Mouse (Mus musculus): ENCODE measurements around the gene Msrb3. TPM values are rescaled to one million over a fixed set of nuclear protein-coding genes. Genes with fewer than 3 reads are reported as not detected.
A peak's percentile ranks its signal among the peaks of the same experiment; 100 is the strongest.

Gene Msrb3
- polyA plus RNA-seq, 1 experiment from 2014 or later = 5.1 TPM

DNA sequence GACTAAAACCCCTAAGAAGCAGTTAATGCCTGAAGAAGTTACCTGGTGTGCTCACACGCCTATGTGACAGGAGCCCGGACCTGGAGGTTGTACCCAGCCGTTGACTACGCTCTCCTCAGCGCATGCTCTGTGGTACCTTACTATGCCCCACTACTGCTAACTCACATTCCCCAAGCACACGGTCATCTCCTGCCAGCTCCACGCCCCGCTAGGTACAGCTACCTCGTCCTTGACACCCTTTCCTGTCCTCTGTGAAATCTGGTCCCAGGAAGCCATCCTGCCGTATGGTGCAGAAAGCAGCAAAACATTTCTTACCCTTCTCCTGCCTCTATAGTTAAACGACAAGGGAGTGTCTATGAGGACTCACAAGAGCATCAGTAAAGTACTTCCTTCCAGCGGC is 37.2 kb downstream of the Msrb3 start:
- Histone ChIP-seq H3K27ac (ENCODE audit: low read depth, low read length) (no peak overlapping the region), H3K4me2 (ENCODE audit: low read depth) (no peak overlapping the region), H3K36me3 (ENCODE audit: control insufficient read depth, insufficient read depth, low read length) (no peaks in the 10 kb centered on the region), H3K4me3 (ENCODE audit: low read depth, low read length) (no peak overlapping the region), H3K9me3 (ENCODE audit: control insufficient read depth, low read length) (no peaks in the 10 kb centered on the region), H3K27me3 (ENCODE audit: control insufficient read depth, insufficient read depth, low read length) (no peaks in the 10 kb centered on the region), H3K4me1 (ENCODE audit: control insufficient read depth, insufficient read depth, low read length) (0 out of 2 replicates have a peak, but pooled peaks cover 2% of the 10 kb centered on the region), H3K9ac (ENCODE audit: low read length) (no peak overlapping the region)
- WGBS = 95% methylated on average over 12 of the region's 12 CpGs
- DNase-seq (ENCODE audit: low spot score) (no peak), ATAC-seq (ENCODE audit: insufficient read depth, low FRiP score, low TSS enrichment) (no peak)

DNA sequence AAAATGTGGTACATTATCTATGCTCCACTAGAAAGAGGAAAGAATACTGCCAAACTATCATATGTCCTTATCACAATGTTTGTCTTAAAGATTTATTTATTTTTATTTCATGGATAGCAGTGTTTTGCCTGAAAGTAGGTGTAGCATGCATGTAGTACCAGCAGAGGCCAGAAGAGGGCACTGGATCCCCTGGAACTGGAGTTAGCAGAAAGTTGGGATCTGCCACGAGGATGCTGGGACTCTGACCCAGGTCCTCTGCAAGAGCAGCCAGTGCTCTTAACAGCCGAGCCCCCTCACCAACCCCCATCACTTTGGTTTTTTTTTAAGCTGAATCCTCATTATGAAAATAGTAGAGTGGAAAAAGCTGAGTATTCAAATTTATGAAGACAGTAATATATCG is 37.7 kb downstream of the Msrb3 start:
- Histone ChIP-seq H3K27ac (ENCODE audit: low read depth, low read length) (no peak overlapping the region), H3K4me3 (ENCODE audit: low read depth, low read length) (no peak overlapping the region), H3K4me1 (ENCODE audit: control insufficient read depth, insufficient read depth, low read length) (0 out of 2 replicates have a peak, but pooled peaks cover 2% of the 10 kb centered on the region), H3K4me2 (ENCODE audit: low read depth) (no peak overlapping the region), H3K36me3 (ENCODE audit: control insufficient read depth, insufficient read depth, low read length) (no peaks in the 10 kb centered on the region), H3K9ac (ENCODE audit: low read length) (no peak overlapping the region), H3K9me3 (ENCODE audit: control insufficient read depth, low read length) (no peaks in the 10 kb centered on the region), H3K27me3 (ENCODE audit: control insufficient read depth, insufficient read depth, low read length) (no peaks in the 10 kb centered on the region)
- DNase-seq (ENCODE audit: low spot score) (no peak), ATAC-seq (ENCODE audit: insufficient read depth, low FRiP score, low TSS enrichment) (no peak)
- WGBS = 80% methylated on average over 3 of the region's 3 CpGs

DNA sequence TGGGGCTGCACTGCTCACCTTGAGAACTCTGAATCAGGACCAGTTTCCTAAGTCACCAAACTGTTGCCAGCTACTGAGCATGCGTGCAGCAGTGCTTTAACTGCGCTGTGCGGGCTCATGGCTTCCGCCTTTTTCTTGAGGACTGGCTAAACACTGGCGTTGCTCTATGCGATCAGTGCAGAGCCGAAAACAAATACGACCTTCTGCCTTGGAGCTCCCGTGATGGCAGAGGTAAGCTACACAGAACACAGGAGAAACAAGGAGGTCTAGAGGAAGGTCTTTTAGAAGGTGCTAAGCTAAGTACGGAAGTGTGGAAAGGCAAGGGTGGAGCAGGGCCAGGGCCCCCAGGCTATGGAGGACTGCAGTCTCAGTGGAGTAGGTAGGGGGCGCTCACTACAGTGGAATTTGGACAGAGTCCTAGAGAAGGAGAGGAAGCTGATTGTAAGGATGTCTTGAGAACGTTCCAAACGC is 41.3 kb downstream of the Msrb3 start:
- H3K4me1 ChIP-seq (ENCODE audit: control insufficient read depth, insufficient read depth, low read length) = peaks cover 13% of the 10 kb centered on the region; the same call in 1 of the 2 replicates
- ATAC-seq (ENCODE audit: insufficient read depth, low FRiP score, low TSS enrichment) = no peak
- H3K9ac ChIP-seq (ENCODE audit: low read length) = peak overlapping the region; percentile 27; the same call in 1 of the 2 replicates
- WGBS = 44% methylated on average over 13 of the region's 13 CpGs
- H3K36me3 ChIP-seq (ENCODE audit: control insufficient read depth, insufficient read depth, low read length) = no peaks in the 10 kb centered on the region
- H3K4me2 ChIP-seq (ENCODE audit: low read depth) = peak overlapping the region; percentile 29; the same call in 1 of the 2 replicates
- H3K27me3 ChIP-seq (ENCODE audit: control insufficient read depth, insufficient read depth, low read length) = no peaks in the 10 kb centered on the region
- H3K27ac ChIP-seq (ENCODE audit: low read depth, low read length) = no peak overlapping the region
- peak; percentile 75 for DNase-seq (ENCODE audit: low spot score)
- no peaks in the 10 kb centered on the region for H3K9me3 ChIP-seq (ENCODE audit: control insufficient read depth, low read length)
- H3K4me3 ChIP-seq (ENCODE audit: low read depth, low read length) = no peak overlapping the region; the same call in 1 of the 2 replicates

DNA sequence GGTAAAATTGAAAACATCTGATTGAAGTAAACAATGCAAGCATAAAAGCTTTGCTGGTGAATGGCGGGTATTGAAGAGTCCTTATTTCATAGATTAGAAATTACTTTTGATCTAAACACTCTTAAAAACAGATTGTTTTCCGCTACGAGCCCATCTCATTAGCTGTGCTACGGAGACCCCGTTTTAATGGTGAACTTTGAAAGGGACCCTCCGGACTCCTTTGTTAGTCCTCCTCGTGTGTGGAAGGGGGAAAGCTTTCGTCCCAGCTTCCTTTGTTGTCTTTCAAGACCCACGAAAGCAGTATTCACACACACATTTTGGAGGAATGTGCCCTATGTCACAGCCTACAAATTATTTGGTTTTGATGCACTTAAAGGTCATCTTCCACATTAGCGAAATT is 44.6 kb downstream of the Msrb3 start:
- no peaks in the 10 kb centered on the region for H3K27me3 ChIP-seq (ENCODE audit: control insufficient read depth, insufficient read depth, low read length)
- no peaks in the 10 kb centered on the region for H3K9me3 ChIP-seq (ENCODE audit: control insufficient read depth, low read length)
- H3K4me3 ChIP-seq (ENCODE audit: low read depth, low read length) = no peak overlapping the region
- H3K36me3 ChIP-seq (ENCODE audit: control insufficient read depth, insufficient read depth, low read length) = no peaks in the 10 kb centered on the region
- peaks cover 13% of the 10 kb centered on the region; the same call in 1 of the 2 replicates for H3K4me1 ChIP-seq (ENCODE audit: control insufficient read depth, insufficient read depth, low read length)
- 34% methylated on average over 10 of the region's 10 CpGs for WGBS
- H3K27ac ChIP-seq (ENCODE audit: low read depth, low read length) = no peak overlapping the region
- ATAC-seq (ENCODE audit: insufficient read depth, low FRiP score, low TSS enrichment) (no peak), DNase-seq (ENCODE audit: low spot score) (no peak)
- peak overlapping the region; percentile 20; the same call in 1 of the 2 replicates for H3K9ac ChIP-seq (ENCODE audit: low read length)
- no peak overlapping the region for H3K4me2 ChIP-seq (ENCODE audit: low read depth)

DNA sequence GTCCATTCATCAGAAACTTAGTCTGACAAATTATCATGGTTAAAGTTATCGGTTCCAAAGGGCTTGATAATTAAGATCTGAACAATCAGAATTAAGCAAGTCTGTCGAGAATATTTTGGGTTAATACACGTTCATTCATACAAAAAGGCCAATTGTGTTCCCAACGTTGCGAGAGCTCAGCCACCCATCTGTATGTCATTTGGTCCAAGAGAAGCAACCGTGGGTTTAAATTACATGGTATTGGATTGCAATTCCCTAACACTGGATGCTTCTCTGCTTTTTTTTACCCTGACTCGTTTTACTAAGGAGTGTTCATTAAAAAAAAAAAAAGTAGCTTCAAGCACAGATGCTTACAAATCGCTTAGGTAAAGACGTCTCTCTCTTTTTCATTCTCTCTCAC is 45.1 kb downstream of the Msrb3 start:
- DNase-seq (ENCODE audit: low spot score) (no peak), ATAC-seq (ENCODE audit: insufficient read depth, low FRiP score, low TSS enrichment) (no peak)
- H3K27ac ChIP-seq (ENCODE audit: low read depth, low read length) = no peak overlapping the region

DNA sequence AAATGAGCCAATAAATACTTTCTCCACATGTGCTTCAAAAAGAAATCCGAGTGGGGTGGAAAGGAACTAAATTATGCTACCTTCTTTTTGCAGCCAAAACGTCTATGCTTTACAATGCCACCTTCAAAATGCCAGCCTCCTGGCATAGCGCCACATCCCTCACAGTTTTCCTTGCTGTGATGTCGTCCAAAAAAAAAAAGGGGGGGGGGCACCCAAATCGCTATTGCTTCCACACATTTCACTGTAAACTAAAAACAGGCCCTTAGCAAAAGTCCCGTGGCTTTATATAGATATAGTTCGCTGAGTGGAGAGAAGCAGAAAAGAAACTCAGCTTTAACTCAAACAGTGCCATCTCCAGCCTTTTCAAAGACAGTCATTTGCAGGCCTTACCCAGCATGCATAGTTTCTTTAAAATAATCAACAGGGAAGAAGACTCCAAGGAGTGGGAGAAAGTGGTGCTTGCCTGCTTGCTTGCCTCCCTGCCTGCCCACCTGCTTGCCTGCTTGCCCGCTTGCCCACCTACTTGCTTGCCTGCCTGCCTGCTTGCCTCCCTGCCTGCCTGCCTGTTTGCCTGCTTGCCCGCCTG is 47.6 kb downstream of the Msrb3 start:
- DNase-seq (ENCODE audit: low spot score) = no peak
- 64% methylated on average over 9 of the region's 9 CpGs for WGBS
- no peak overlapping the region for H3K27ac ChIP-seq (ENCODE audit: low read depth, low read length)

More for the DNA sequence above, 45.1 kb downstream of the Msrb3 start:
- no peak overlapping the region for H3K9ac ChIP-seq (ENCODE audit: low read length)
- no peaks in the 10 kb centered on the region for H3K36me3 ChIP-seq (ENCODE audit: control insufficient read depth, insufficient read depth, low read length)
- H3K4me3 ChIP-seq (ENCODE audit: low read depth, low read length) = no peak overlapping the region
- WGBS = 42% methylated on average over 9 of the region's 9 CpGs
- no peaks in the 10 kb centered on the region for H3K9me3 ChIP-seq (ENCODE audit: control insufficient read depth, low read length)
- no peak overlapping the region for H3K4me2 ChIP-seq (ENCODE audit: low read depth)
- no peaks in the 10 kb centered on the region for H3K27me3 ChIP-seq (ENCODE audit: control insufficient read depth, insufficient read depth, low read length)
- H3K4me1 ChIP-seq (ENCODE audit: control insufficient read depth, insufficient read depth, low read length) = peaks cover 13% of the 10 kb centered on the region; the same call in 1 of the 2 replicates

DNA sequence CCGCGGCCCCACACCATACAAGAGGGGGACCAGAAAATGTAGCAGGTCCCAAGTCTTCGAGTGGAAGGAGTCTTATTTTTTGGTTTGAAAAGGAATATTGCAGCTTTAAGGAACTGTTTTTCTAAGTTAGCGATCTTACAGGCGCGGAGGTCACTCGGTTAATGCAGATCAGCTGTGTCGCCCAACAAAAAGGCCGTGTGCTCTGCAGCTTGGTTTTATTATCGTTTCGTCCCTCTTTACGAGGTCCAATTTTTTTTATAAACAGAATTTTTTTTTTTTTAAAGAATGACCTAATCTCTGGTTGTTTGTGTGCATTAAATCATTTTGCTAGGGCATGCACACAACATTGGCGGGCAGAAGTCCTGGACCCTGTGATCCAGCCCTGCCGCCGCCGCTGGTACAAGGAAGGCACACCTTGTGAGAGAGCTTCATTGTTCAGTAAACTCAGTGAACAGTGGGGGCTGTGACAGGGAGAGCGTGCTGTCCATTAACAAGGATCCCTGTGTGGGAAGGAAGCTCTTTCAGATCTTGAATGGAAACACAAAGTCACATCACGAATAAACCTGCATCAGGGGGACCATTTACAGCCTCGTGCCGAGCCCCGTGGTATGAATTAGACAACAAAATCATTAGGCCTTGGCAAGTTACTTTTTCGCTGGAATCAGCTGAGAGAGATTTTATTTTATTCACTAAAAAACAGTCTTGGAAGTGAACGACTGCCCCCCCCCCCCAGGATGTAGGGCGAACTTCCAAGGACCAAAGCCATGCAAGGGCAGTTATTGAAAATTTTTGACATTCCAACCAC is 48.3 kb downstream of the Msrb3 start:
- H3K4me2 ChIP-seq (ENCODE audit: low read depth) = no peak overlapping the region
- no peaks in the 10 kb centered on the region for H3K36me3 ChIP-seq (ENCODE audit: control insufficient read depth, insufficient read depth, low read length)
- no peaks in the 10 kb centered on the region for H3K9me3 ChIP-seq (ENCODE audit: control insufficient read depth, low read length)
- DNase-seq (ENCODE audit: low spot score) (peak; percentile 44), ATAC-seq (ENCODE audit: insufficient read depth, low FRiP score, low TSS enrichment) (no peak)
- peak overlapping the region; percentile 54 for H3K27ac ChIP-seq (ENCODE audit: low read depth, low read length)
- H3K9ac ChIP-seq (ENCODE audit: low read length) = no peak overlapping the region
- no peak overlapping the region for H3K4me3 ChIP-seq (ENCODE audit: low read depth, low read length)
- H3K27me3 ChIP-seq (ENCODE audit: control insufficient read depth, insufficient read depth, low read length) = no peaks in the 10 kb centered on the region
- H3K4me1 ChIP-seq (ENCODE audit: control insufficient read depth, insufficient read depth, low read length) = peaks cover 11% of the 10 kb centered on the region; the same call in 1 of the 2 replicates
- 55% methylated on average over 24 of the region's 24 CpGs for WGBS

More for the DNA sequence above, 47.6 kb downstream of the Msrb3 start:
- Histone ChIP-seq H3K27me3 (ENCODE audit: control insufficient read depth, insufficient read depth, low read length) (no peaks in the 10 kb centered on the region), H3K4me3 (ENCODE audit: low read depth, low read length) (no peak overlapping the region), H3K9me3 (ENCODE audit: control insufficient read depth, low read length) (no peaks in the 10 kb centered on the region), H3K9ac (ENCODE audit: low read length) (no peak overlapping the region), H3K36me3 (ENCODE audit: control insufficient read depth, insufficient read depth, low read length) (no peaks in the 10 kb centered on the region), H3K4me2 (ENCODE audit: low read depth) (no peak overlapping the region), H3K4me1 (ENCODE audit: control insufficient read depth, insufficient read depth, low read length) (peaks cover 11% of the 10 kb centered on the region; the same call in 1 of the 2 replicates)
- no peak for ATAC-seq (ENCODE audit: insufficient read depth, low FRiP score, low TSS enrichment)

DNA sequence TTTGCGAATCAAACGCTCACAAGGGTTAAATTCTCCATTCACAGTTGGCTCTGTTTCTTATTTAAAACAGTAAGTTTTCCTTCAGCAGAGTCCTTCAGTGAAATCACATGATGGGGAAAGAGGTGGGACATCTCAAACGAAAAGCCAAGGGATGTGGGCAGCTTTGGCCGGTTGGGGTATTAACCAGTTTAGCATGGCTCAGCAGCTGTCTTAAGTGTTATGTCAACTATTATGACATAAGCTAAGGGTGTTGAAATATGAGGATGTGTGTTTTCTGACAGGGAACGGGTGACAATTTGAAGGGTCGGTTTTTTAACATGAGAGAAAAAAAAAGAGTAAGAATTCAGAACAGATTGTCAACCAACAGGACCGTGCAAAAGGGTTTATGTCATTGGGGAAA is 50.2 kb downstream of the Msrb3 start:
- ATAC-seq (ENCODE audit: insufficient read depth, low FRiP score, low TSS enrichment) (no peak), DNase-seq (ENCODE audit: low spot score) (no peak)
- Histone ChIP-seq H3K4me1 (ENCODE audit: control insufficient read depth, insufficient read depth, low read length) (peaks cover 5% of the 10 kb centered on the region; the same call in 1 of the 2 replicates), H3K27ac (ENCODE audit: low read depth, low read length) (no peak overlapping the region), H3K4me2 (ENCODE audit: low read depth) (no peak overlapping the region), H3K9ac (ENCODE audit: low read length) (no peak overlapping the region), H3K27me3 (ENCODE audit: control insufficient read depth, insufficient read depth, low read length) (no peaks in the 10 kb centered on the region), H3K9me3 (ENCODE audit: control insufficient read depth, low read length) (no peaks in the 10 kb centered on the region), H3K36me3 (ENCODE audit: control insufficient read depth, insufficient read depth, low read length) (no peaks in the 10 kb centered on the region), H3K4me3 (ENCODE audit: low read depth, low read length) (no peak overlapping the region)
- 84% methylated on average over 7 of the region's 7 CpGs for WGBS

All from neural tube, embryonic 11.5 days (tissue).